Mouse (Mus musculus) spleen, adult 2 months (tissue): ENCODE results near the gene Cdk9.

Experiments used
- CTCF ChIP-seq: fragments of 200-500 bp; IDR thresholded peaks from 2 replicates; pipeline ENCODE4 v1.5.1; 2011; ENCODE audit warnings: mild to moderate bottlenecking, inconsistent platforms; ENCODE audit not compliant: insufficient read depth, insufficient read length, insufficient replicate concordance; ENCODE audit errors: extremely low read depth
- POLR2A ChIP-seq: fragments of 200-500 bp; IDR thresholded peaks from 2 replicates; pipeline ENCODE4 v1.6.1; 2011; ENCODE audit warnings: low read depth, low read length, inconsistent platforms

DNA sequence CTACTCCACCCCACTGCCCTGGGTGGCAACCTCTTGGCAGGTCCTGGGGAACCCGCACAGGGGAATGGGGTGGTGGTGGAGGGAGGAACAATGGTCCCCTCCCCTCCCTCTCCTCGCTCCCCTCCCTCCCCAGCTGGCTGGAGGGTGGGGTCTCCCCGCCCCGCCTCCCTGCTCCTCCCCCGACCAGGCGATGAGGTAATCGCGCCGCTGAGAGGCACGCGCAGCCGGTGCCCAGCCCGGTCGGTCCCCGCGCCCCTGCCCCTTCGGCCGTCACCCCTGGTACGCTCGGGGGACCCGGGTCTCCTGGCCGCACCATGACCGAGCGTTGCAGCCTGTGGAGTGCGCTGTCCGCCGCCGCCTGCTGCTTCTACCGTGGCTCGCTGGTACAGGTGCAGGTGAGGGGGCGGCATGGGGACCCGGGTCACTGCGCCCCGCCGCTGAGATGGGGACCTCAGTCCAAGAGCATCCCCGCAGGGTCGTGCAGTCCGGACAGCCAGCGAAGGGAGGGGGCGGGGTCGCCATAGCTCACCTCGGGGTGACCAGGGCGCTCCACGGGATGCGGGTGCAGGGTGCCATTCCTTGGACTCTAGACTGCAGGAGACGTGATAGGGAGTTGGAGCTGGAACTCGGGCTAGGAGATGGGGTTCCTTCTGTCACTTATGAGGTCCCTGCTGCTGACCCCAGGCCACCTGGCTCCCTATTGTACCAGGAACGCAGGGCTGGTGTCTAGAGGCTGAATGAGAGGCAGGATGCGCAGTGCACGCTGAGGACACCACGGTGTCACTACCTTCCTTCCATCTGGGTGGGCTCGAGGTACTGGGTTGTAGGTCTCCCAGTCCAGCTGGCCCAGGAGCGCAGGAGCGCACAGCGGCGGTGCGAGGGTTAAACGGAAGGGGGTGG is 28.6 kb upstream of the Cdk9 start:
- no peak for TF ChIP-seq CTCF
- TF ChIP-seq POLR2A = no peak
